Mouse (Mus musculus) stomach, embryonic 16.5 days (tissue): ENCODE measurements around the gene Htr1a. TPM values are rescaled to one million over a fixed set of nuclear protein-coding genes. Genes with fewer than 3 reads are reported as not detected.

Source experiments
- ATAC-seq: fragments of 200-750 bp; cut with Nextera tagmentation; 2 replicates; pipeline ENCODE4 v1.8.0; 2017; ENCODE audit warnings: moderate number of reproducible peaks, moderate TSS enrichment; ENCODE audit not compliant: insufficient read depth, low FRiP score
- H3K27ac ChIP-seq: fragments of 300-500 bp; sonication (generic); 2 replicates; pipeline ENCODE4 v1.5.1; 2014; ENCODE audit warnings: low read length
- H3K27me3 ChIP-seq: fragments of 300-500 bp; sonication (generic); 2 replicates; pipeline ENCODE4 v1.6.1; 2014; ENCODE audit warnings: low read length, control low read depth, mixed read lengths; ENCODE audit not compliant: control insufficient read depth, insufficient read depth
- H3K36me3 ChIP-seq: fragments of 300-500 bp; sonication (generic); 2 replicates; pipeline ENCODE4 v1.6.1; 2014; ENCODE audit warnings: low read length; ENCODE audit not compliant: control insufficient read depth, insufficient read depth
- H3K4me1 ChIP-seq: fragments of 300-500 bp; sonication (generic); 2 replicates; pipeline ENCODE4 v1.6.1; 2014; ENCODE audit warnings: low read length, control low read depth, mixed read lengths; ENCODE audit not compliant: control insufficient read depth, insufficient read depth
- H3K4me2 ChIP-seq: fragments of 300-500 bp; sonication (generic); 2 replicates; pipeline ENCODE4 v1.6.1; 2014; ENCODE audit warnings: low read depth, low read length, mixed read lengths
- H3K4me3 ChIP-seq: fragments of 300-500 bp; sonication (generic); replicated peaks from 2 replicates; pipeline ENCODE4 v1.5.1; 2014; ENCODE audit warnings: mild to moderate bottlenecking, low read length
- H3K9ac ChIP-seq: fragments of 300-500 bp; sonication (generic); 2 replicates; pipeline ENCODE4 v1.6.1; 2014; ENCODE audit warnings: low read length
- H3K9me3 ChIP-seq: fragments of 300-500 bp; sonication (generic); replicated peaks from 2 replicates; pipeline ENCODE4 v1.6.1; 2016; ENCODE audit warnings: low read length, control low read depth; ENCODE audit not compliant: control insufficient read depth
- WGBS: fragments of 180-500 bp; shearing (Covaris S2); extraction: QIAGEN DNeasy Blood & Tissue Kit; methylation state at CpG from one replicate; pipeline ENCODE4 v1.1.7; 2014; 5-methylcytosine and 5-hydroxymethylcytosine counted together
- polyA plus RNA-seq: library from polyadenylated mRNA; unstranded; fragments of >200 nt; fragmentation: Nextera tagmentation; extraction: Ambion mirVana; gene quantifications from 2 replicates; pipeline ENCODE4 v1.2.1, GENCODE M21; 2015

Gene Htr1a
- polyA plus RNA-seq: 0.08 and 0.11 TPM in 2 replicates

DNA sequence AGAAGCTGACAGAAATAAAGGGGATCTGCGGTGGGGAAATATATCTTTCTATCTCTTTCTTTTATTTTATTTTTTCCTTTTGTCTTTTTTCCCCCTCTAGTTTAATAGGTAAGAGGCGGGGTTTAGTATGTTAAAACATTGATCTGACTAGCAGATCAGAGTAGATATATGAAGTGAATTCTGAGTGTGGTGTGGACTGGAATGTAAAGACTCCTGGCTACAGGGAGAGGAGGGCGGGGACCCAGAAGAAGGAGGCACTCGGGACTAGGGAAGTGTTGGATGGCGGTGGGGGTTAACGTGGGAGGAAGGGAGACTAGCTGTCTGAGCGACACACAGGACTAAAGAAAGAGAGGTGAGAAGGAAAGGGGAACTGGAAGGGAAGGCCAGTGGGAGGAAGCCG, at the start of gene Htr1a:
Gene Htr1a (plus strand): TSS at position 301 of the 400 bp plus-strand sequence.
- WGBS: 5% methylated on average over 8 of the region's 8 CpGs
- H3K4me3 ChIP-seq: no peak within 1 kb of the TSS
- H3K36me3 ChIP-seq: no peaks in the 10 kb centered on the region
- H3K4me2 ChIP-seq: no peak within 1 kb of the TSS
- peaks cover 33% of the 10 kb centered on the region for H3K27me3 ChIP-seq
- H3K9me3 ChIP-seq: no peaks in the 10 kb centered on the region
- no peak for ATAC-seq
- H3K4me1 ChIP-seq: no peaks in the 10 kb centered on the region
- H3K27ac ChIP-seq: no peak within 1 kb of the TSS
- H3K9ac ChIP-seq: no peak within 1 kb of the TSS

DNA sequence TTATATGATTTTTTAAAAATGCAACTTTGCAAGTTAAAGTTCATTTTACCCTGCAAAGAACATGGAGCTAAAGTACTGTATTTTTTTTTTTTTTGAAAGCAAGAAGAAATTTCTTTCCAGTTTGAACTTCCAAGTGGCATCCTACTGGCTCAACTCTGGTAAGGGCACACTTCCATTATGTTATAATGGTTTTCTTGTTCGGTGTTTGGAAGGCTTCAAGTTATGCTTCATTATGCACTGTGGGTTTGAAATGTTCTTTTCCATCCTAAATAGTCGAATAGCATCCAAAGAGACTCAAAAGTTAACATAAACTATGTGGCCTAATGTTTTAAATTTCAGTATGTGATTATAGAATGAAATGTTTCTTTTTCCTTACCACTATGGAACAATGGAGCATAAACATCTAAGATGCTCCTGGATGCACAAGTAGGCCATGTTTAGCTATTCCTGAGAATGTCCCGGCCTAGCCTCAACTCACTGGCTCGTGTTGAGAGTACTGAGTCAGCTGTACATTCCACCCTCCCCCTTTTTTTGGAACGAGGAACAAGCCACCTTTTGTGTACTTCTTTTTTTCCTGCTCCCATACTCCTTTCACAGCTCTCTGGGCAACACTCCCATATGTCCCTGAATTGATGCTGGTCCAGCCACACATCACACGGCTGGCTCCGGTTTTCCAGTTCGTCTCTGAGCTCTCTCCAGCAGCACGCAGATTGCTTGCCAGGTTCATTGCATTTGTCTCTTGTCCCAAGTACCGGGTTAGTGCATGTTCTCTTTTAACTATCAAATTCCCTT, 31.7 kb upstream of the Htr1a start:
- Histone ChIP-seq H3K4me1 (no peaks in the 10 kb centered on the region), H3K27ac (no peak overlapping the region), H3K4me2 (no peak overlapping the region), H3K9me3 (no peaks in the 10 kb centered on the region), H3K27me3 (no peaks in the 10 kb centered on the region), H3K36me3 (no peaks in the 10 kb centered on the region), H3K4me3 (no peak overlapping the region), H3K9ac (no peak overlapping the region)
- ATAC-seq: no peak
- WGBS: 69% methylated on average over 10 of the region's 10 CpGs

DNA sequence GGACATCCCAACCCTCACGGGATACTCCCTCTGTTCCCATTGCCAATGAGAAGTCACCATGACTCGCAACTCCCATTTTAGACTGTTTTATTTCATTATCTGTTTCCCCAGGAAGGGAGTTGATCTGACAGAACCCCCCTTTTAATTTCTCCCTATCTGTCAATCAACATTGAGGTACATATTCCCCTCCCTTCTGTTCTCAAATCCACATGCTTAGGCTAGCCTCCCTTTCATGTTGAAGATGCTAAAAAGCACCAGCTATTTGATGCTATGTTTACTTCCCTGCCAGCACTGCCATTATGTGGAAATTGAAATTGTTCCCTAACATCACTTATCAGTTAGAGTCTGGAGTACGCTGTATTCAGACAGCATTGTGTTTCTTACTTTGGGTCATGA, 31.1 kb upstream of the Htr1a start:
- no peak overlapping the region for H3K4me2 ChIP-seq
- H3K4me1 ChIP-seq: no peaks in the 10 kb centered on the region
- no peak overlapping the region for H3K9ac ChIP-seq
- no peak overlapping the region for H3K27ac ChIP-seq
- H3K27me3 ChIP-seq: no peaks in the 10 kb centered on the region
- WGBS: 87% methylated on average over 3 of the region's 3 CpGs
- no peaks in the 10 kb centered on the region for H3K36me3 ChIP-seq
- H3K4me3 ChIP-seq: no peak overlapping the region
- no peak for ATAC-seq
- no peaks in the 10 kb centered on the region for H3K9me3 ChIP-seq

DNA sequence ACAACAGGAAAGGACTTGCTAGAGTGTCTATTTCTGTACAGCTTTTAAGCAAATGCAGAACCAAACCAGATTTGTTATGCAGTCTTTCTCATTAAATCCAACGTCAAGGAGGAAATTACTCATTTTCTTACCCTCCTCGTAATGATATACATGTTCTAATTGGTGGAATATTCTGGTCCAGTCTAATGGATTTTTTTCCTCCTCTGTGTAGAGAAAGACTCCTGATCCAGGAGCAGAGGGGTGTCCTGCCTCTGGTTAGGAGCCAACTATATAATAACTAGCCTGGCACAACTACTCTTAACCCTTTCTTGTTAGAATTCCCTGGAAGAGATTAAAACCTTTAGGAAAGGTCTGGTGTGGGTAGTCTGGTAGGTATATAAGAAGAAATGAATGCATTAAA, 10.3 kb upstream of the Htr1a start:
- ATAC-seq: no peak
- 76% methylated on average over 2 of the region's 2 CpGs for WGBS

DNA sequence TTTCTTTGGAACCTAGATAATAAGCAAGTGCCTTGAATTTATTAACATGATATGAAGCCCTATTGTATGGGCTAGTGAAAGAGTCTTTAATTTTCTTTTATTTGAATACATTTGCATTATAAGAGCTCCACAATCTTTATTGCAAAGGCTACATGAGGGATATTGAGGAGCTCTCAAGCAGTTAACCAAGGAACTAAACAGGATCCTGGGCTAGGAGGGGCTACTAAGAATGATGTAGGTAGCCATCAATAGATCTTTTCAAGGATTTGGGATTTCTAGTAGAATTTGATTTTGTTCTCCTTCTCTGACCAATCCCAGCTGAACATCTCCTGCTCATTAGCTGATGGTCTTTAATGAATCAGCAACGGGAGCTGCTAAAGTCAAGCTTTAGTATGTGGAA, 9.8 kb upstream of the Htr1a start:
- H3K4me1 ChIP-seq: no peaks in the 10 kb centered on the region
- no peaks in the 10 kb centered on the region for H3K9me3 ChIP-seq
- H3K36me3 ChIP-seq: no peaks in the 10 kb centered on the region
- no peak overlapping the region for H3K27ac ChIP-seq
- H3K9ac ChIP-seq: no peak overlapping the region
- no peak for ATAC-seq
- no peak overlapping the region for H3K4me2 ChIP-seq
- H3K4me3 ChIP-seq: no peak overlapping the region
- no peaks in the 10 kb centered on the region for H3K27me3 ChIP-seq
- 89% methylated on average over 1 of the region's 1 CpGs for WGBS

More for the DNA sequence above, 10.3 kb upstream of the Htr1a start:
- Histone ChIP-seq H3K36me3 (no peaks in the 10 kb centered on the region), H3K9me3 (no peaks in the 10 kb centered on the region), H3K4me2 (no peak overlapping the region), H3K4me1 (no peaks in the 10 kb centered on the region), H3K27me3 (no peaks in the 10 kb centered on the region), H3K4me3 (no peak overlapping the region), H3K27ac (no peak overlapping the region), H3K9ac (no peak overlapping the region)

DNA sequence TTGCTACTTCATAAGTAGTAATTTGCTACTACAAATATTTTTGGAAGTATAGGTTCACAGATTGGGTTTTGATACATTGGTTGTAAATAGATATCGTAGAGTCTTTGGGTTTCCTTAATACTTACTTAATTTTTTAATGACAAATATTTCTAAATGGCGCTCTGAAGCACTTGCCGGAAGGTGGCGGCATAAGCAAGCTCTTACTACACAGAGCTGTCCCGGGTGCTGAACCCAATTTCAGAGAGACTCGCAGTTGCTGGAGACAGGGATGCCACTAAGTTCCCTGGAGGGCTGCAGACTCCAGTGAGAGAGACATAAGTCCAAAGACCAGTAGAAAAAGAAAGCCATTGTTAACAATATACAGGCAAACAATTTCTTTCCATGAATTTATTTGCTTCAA, 863 bp upstream of the Htr1a start:
- Histone ChIP-seq H3K27ac (no peak overlapping the region), H3K9me3 (no peaks in the 10 kb centered on the region), H3K4me2 (no peak overlapping the region), H3K4me1 (no peaks in the 10 kb centered on the region), H3K4me3 (no peak overlapping the region), H3K9ac (no peak overlapping the region), H3K27me3 (peaks cover 33% of the 10 kb centered on the region), H3K36me3 (no peaks in the 10 kb centered on the region)
- WGBS: 3% methylated on average over 6 of the region's 6 CpGs
- ATAC-seq: no peak

DNA sequence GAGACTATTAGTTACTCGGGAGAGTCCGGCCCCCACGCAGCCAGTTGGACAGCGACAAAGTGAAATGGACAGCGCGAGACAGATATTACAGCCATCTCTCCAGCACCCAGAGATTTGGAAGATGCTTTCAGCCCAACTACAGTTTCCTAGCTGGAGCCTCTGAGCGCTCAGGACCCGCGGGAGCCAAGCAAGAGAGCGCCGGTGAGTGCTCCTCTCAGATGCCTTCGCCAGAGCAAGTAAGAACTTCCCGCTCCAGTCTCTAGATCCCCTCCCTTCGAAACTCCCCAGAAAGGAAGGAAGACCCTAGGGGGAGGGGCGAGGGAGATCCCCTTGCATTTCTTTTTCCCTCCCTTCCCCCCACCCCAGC, 415 bp downstream of the Htr1a start:
- Histone ChIP-seq H3K27me3 (peaks cover 33% of the 10 kb centered on the region), H3K9me3 (no peaks in the 10 kb centered on the region), H3K36me3 (no peaks in the 10 kb centered on the region), H3K27ac (no peak overlapping the region), H3K9ac (no peak overlapping the region), H3K4me2 (no peak overlapping the region), H3K4me3 (no peak overlapping the region), H3K4me1 (no peaks in the 10 kb centered on the region)
- WGBS: 2% methylated on average over 15 of the region's 15 CpGs
- ATAC-seq: no peak

DNA sequence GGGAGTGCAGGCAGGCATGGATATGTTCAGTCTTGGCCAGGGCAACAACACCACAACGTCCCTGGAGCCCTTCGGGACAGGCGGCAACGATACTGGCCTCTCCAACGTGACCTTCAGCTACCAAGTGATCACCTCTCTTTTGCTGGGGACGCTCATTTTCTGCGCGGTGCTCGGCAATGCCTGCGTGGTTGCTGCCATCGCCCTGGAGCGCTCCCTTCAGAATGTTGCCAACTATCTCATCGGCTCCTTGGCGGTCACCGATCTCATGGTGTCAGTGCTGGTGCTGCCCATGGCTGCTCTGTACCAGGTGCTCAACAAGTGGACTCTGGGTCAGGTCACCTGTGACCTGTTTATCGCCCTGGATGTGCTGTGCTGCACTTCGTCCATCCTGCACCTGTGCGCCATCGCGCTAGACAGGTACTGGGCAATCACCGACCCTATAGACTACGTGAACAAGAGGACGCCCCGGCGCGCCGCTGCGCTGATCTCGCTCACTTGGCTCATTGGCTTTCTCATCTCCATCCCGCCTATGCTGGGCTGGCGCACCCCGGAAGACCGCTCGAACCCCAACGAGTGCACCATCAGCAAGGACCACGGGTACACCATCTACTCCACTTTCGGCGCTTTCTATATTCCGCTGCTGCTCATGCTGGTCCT, 927 bp downstream of the Htr1a start:
- Histone ChIP-seq H3K27ac (no peak overlapping the region), H3K27me3 (peaks cover 33% of the 10 kb centered on the region), H3K9ac (no peak overlapping the region), H3K4me3 (no peak overlapping the region), H3K9me3 (no peaks in the 10 kb centered on the region), H3K36me3 (no peaks in the 10 kb centered on the region), H3K4me1 (no peaks in the 10 kb centered on the region), H3K4me2 (no peak overlapping the region)
- WGBS: 2% methylated on average over 39 of the region's 39 CpGs
- ATAC-seq: no peak

DNA sequence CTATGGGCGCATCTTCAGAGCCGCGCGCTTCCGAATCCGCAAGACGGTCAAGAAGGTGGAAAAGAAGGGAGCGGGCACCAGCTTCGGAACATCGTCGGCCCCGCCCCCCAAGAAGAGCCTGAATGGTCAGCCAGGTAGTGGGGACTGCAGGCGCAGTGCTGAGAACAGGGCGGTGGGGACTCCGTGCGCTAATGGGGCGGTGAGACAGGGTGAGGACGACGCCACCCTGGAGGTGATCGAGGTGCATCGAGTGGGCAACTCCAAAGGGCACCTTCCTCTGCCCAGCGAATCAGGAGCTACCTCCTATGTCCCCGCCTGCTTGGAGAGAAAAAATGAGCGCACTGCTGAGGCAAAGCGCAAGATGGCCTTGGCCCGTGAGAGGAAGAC, 1.4 kb downstream of the Htr1a start:
- Histone ChIP-seq H3K4me1 (no peaks in the 10 kb centered on the region), H3K9me3 (no peaks in the 10 kb centered on the region), H3K9ac (no peak overlapping the region), H3K27me3 (peaks cover 33% of the 10 kb centered on the region), H3K27ac (no peak overlapping the region), H3K4me3 (no peak overlapping the region), H3K36me3 (no peaks in the 10 kb centered on the region), H3K4me2 (no peak overlapping the region)
- no peak for ATAC-seq
- 3% methylated on average over 26 of the region's 26 CpGs for WGBS
